Mouse (Mus musculus) mesoderm, embryonic 11.5 days (tissue): Measurements from ENCODE around the gene Gm10643.

Source experiments
- DNase-seq: peaks from one replicate; pipeline ENCODE4 v3.0.0-alpha.2; 2012; ENCODE audit warnings: low read depth, low spot score

Gene Gm10643

DNA sequence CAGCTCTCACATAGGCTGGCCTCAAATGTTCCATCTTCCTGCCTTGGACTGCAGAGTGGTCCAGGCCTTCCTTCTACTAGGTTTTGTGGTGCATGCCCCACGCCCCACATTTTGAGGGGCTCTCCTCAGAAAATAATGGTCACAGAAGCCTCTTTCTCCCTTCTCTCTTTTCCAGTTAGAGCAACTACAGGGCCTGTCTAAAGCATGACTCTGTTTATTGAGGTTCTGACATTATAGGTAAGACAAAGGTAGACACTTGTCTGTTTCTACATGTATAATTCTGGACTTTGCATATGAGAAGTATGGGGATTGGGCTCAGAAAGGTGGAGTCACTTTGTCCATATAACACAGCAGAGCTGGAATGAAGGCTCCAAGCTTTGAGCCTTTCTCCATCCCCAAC, at the start of gene Gm10643:
TSS of gene Gm10643 (minus strand) at position 101 of the 400 bp plus-strand sequence.
- DNase-seq: no peak

DNA sequence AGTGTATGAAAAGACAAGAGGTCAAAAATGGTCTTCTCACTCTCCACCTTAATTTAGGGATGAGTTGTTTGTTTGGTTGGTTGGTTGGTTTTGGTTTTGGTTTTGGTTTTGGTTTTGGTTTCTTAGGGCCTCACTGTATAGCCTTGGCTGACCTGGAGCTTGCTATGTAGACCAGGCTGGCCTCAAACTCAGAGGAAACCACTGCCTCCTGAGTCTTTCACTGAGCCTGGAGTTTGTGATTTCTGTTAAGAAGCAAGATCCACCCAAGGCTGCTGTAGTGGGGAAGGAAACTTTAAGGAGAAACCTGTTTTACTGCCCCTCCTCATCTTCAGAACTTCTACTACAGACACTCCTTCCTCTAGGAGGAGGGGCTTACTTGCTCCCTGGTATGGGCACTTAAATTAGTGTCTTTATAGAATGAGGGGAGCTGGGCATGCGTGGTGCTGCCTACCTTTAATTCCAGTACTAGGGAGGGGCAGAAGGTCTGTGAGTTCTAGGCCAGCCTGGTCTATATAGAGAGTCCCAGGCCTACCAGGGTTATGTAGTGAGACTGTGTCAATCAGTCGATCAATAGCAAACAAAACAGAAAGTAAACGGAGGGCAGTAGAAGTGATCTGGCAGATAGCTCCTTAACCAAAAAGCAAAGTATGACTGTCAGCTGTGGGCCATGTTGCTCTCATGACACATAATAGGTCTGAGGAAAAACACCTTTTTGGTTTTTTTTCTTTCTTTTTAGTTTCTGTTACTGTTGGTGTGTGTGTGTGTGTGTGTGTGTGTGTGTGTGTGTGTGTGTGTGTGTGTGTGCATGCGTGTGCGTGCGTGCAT, 41.5 kb upstream of the Gm10643 start:
- DNase-seq: no peak

DNA sequence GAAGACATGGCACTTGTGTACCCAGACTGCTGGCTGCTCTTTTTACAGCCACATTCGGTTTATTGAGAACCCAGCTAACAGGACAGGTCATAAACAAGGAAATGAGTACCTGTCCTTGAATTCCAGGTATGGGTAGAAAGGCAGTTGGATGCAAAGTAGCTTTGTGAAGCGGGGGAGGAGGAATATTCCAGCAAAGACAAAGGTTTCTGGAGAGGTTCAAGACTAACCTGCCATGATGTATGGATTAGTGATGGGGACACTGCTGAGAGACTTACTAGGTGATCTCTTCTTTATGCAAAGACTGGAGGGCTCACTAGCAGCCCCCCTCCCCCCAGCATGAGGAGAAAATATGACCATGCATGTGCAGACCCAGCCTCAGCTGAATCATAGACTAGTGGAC, 40.7 kb upstream of the Gm10643 start:
- DNase-seq: no peak

DNA sequence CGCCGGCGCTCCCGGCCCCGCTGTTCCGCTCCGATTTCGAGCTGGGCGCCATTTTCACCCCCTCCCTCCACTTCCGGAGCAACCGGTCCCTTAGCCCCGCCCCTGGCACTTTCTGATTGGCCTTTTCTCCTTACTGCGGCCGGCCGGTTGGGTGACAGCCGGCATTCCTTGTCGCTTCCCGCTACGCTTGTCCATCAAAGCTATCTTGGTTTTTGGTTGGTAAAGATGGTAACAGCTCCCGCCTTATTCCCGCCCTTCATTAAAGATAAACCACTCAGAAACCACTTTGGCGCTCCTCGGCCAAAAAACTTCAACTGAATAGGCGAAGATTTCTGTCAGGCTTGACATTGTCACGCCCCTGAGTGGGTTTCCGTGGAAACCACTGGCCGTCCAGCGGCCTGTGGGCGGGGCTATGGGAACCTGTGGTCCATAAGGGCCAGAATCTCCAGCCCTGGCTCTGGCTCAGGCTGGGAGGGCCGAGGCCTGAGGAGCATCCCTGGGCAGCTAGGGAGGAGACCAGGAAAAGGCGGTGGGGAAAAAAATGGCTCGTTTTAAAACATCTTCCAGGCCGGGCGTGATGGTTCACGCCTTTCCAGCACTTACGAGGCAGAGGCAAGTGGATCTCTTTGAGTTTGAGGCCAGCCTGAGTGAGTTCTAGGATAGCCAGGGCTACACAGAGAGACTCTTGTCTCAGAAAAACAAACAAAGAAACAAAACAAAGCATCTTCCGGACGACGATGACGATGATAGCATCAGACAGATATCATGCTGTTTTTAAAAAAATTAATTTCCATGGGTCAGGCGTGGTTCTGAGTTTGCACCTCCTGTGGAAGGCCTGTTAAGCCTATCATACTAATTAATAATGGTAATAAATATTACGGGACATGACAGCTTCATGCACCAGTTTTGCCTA, 40.0 kb upstream of the Gm10643 start, which contains the start of gene Dcaf15:
TSS of gene Dcaf15 (minus strand) at position 72 of the 913 bp plus-strand sequence.
- DNase-seq: peak; percentile 99

DNA sequence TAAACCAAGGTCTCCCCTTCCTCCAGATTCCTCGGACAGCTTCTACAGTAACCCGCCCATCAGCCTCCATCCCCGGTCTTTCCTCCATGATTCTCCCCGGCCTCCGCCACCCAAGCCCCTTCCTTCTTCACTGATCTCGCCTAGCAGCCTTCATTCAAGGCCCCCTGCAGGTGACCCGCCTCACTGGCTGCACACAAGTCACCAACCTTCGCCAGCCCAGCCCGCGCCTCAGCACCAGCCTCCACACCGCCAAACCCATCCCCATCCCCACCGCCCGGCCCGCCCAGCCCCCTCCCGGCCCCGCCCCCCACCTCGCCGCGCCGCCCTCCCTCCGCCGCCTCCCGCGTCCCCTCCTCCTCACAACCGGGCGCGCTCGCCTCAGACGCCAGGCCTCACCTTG, 39.3 kb upstream of the Gm10643 start:
- peak; percentile 83 for DNase-seq

DNA sequence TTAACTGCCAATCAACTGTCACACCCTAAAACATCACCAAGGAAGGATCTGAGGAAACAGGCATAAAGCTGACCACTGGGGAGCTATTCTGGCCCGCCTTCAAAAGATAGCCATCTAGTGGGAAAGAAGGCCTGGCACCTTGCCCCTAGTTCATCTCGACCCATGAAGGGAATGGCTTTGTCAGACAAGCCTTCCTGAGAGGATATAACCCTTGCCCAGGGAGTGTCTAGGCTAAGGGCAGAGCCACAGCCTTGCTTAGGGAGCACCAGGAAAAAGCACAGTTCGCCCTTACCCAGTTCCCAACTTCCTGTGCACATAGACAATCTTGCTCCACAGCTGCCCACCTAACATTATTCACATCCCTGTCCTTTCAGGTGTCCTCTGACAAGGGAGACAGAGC, 38.7 kb upstream of the Gm10643 start:
- DNase-seq: no peak

DNA sequence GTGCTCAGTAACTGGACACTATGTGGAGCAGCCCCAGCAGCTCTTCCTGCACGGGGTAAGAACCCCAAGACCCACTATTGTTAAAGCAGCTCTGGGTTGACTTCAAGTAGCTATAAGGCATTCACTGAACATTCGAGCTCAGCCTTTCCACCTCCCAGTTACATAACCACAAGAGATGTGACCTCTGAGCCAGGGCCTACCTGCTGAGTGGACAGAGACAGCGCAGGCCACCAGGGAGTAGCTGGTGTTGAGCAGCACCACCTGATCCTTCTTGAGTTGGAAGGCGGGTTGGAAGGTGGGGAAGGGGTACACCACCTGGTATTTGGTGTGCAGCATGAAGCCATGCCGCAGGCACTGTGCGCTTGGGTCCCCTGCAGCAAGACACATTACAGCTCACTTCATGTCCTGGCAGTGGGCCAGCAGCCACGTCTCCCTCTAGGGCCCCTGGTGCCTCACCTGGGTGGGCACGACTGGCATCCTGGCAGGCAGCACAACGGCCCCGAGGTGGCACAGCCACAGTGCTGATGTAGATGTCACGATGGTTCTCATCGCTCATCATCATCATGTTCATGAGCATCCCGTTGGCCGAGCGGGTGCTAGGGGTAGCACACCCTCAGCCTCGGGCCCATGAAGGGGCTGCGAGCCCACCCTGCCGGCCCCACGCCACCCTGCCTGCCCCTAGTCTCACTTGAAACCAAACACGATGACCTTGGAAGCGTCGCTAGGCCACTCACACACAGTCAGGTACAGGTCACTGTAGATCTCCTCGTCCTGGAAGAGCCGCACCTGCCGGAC, 36.7 kb upstream of the Gm10643 start:
- DNase-seq: no peak

DNA sequence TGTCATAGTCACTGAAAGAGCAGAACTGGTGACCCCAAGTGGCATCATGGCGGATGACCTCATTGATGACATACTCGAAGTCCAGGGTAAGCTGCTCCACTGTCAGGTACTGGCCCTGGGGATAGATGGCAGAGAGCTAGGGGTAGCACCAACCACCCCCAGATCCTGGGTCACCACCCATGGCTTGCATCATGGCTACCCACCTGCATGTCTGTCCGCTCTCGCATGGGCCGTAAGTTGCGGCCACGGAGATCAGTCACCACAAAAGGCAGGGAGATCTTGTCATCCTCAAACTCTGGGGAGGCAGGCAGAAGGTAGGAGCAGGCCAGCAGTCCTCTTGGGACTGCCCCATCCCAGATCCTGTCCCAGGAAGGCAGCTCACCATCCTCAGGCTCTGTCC, 33.4 kb upstream of the Gm10643 start:
- DNase-seq: no peak

DNA sequence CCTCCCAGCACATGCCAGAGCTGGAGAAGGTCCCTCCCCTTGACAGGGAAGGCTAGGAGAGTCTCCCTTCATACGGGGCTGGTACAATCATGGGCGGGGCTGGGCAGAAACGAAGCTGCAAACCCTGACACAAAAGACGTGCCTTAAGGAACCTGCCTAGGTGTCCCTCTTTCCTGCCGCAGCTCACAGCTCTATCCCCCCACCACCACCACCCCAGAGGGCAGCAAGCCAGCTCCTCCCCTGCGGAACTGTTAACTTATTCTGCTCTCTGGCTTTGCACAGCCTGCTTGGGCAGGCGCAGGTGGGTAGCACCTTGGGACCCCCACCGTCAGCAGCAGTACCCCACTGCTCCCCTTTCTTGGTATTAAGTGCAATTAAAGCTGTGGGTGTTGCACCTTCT, 31.1 kb upstream of the Gm10643 start:
- no peak for DNase-seq

DNA sequence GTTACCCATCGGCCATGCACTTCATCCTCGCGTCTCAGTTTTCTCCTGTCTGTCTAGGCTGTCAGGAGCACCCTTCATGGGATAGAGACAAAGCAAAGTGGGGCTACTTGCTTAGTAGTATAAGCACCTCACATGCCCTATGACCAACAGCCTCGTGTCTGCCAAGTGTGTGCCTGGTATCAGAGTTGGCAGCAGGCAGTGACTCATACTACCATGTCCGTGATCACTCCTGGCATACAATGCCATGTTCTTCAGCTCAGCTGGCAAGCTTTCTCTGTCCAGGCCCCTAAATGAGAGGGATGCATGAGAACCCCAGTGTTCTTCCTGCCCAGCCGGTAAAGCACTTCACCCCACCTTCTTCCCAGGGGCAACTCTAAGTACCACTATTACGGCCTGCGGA, 25.6 kb upstream of the Gm10643 start:
- DNase-seq: no peak

DNA sequence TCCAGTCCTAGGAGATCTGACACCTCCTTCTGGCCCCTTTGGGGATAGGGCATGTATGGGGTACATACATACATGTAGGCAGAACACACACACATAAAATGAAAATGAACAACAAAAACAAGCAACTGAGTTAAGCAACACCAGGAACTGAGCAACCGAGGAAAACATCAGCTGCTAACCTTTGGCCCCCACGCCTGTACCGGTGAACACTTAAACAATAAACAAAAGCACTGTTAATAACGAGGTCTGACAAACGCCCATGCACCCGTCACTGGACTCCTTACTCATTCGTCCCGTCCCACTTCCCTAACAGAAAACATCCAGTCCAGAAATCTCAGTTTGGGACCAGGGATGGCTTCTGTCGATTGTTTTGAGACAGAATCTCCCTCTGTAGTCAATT, 24.3 kb upstream of the Gm10643 start:
- no peak for DNase-seq

DNA sequence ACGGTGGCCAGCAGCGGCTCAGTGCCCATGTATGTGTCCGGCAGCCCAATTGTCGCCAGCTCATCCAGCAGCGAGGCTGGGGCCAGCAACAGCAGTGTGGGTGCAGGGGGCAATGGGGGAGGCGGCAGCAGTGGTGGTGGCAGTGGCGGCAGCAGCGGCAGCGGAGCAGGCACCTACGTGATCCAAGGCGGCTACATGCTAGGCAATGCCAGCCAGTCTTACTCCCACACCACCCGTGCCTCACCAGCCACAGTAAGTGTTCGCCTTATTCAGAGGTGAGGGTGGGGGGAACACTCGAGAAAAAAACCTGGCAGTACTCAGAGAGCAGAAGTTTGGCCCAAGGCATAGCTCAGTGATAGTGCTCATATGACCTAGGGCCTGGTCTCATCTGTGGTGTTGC, 22.9 kb upstream of the Gm10643 start:
- no peak for DNase-seq

DNA sequence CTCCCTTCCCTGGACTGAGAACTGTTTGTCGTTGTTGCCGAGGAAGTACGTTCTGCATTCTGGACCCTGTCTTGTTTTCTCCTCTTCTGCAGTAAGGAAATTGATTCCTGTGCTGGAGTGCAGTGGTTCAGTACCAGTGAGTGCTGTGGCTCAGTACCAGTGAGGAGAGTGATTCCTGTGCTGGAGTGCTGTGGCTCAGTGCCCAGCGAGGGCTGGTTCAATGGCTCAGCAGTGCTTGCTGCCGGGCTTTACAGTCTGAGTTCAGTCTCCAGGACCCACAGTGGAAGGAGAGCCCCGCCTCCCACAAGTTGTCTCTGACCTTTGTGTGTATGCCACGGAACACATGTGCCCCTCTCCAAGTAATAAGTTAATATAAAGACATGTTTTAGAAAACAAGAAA, 22.2 kb upstream of the Gm10643 start:
- no peak for DNase-seq

DNA sequence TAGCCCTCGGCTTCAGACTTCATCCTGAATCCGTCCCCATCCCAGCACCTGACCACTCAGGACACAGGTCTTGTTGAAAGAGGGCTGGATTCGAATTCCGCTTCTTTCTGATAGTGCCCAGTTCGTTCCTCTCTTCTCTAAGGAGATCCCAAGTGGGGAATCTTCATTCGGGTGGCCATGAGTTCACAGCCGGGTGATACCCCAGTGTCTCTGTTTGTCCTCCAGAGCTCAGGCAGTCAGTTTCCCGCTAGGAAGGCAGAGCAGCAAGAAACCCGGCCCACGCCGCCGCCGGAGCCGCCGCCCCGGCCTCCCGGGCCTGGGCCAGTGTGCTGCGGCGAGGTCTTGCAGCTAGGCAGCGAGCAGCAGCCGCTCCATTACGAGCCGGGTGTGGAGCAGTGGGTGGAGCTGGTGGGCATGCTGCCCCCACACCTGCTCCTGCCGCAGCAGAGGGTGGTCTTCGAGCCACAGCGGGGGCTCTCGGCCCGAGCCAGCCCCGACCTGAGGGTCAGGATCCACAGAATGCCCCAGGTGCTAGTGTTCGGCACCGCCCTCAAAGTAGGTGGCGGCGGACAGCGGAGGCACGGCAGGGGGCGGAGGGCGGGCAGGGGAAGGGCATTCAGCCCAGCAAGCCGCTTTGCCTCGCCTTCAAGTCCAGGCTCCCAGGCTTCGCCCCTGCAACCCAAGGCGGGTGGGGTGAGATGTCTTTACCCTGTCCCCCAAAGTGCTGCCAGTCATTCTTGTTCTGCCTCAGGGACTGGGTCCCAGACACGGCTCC, 19.6 kb upstream of the Gm10643 start:
- DNase-seq: no peak

DNA sequence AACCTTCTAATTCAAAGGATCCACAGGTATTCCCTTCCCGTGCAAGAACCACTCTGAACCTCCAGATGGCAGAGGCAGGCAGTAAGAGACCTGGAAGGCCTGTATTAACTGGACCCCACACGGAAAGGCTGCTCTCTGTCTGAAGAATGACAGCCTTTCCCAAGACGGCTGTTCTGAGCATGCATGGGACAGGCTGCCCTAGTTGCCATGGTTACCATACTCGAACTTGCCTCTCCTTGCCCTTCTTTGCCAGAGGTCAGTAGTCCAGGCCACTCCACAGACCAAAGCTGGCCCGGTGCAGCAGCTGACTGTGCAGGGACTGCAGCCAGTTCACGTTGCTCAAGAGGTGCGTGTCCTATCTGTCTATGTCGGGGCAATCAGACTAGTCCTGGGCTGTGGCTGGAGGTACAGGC, 18.9 kb upstream of the Gm10643 start:
- peak; percentile 49 for DNase-seq

DNA sequence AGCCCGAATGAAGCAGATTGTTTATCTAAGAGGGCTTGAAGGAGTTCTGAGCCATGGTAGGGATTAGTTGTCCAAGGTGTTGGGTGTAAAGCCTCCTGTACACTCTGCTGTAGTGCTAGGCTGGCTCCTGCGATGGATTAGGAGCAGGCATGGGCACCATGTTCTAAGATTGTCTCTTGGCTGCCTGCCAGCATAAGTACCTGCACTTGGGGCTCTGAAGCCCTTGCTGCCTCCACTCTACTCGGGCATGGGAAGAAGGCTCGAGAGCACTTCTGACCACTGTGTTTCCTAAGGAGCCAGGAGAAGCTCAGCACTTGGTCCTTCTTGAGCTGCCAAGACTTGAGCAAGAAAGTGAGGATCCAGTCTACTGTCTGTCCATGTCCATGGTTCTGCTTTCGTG, 14.3 kb upstream of the Gm10643 start:
- no peak for DNase-seq

DNA sequence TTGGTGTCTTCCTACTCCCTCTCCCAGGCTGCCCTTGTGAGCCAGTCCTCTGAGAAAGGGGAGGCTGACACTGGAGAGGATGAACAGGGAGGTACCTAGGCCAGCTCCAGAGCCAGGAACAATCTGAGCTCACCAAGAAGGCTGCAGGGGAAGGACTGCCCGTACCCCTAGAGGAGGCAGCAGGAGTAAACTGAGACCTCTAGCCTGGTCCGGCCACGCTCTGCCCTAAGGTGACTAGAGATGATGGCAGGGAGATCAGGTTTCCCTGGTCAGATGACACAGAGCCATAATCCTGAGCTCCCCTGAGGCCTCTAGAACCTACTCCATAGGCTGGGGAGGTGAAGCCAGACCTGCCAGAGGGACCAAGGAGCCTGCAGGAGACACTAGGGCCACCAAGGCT, 11.9 kb upstream of the Gm10643 start:
- DNase-seq: no peak

DNA sequence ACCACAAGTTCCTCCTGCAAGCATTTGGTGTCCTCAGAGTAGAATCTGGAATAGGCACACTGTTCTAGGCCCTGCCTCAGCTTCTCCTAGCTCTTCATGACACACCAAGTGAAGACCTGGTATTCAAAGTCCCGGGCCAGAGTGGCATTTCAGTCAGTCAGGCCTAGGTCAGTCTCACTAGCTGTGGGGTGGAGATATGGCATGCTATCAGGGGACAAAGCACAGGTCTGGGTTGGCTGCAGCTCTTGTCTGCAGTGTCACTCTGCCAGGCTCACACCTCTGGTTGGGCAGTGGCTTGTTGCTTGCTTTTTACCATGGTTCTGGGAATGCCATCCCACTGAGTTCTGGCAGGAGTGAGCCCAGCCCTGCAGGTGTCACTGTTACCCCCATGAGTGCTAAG, 11.5 kb upstream of the Gm10643 start:
- DNase-seq: no peak

DNA sequence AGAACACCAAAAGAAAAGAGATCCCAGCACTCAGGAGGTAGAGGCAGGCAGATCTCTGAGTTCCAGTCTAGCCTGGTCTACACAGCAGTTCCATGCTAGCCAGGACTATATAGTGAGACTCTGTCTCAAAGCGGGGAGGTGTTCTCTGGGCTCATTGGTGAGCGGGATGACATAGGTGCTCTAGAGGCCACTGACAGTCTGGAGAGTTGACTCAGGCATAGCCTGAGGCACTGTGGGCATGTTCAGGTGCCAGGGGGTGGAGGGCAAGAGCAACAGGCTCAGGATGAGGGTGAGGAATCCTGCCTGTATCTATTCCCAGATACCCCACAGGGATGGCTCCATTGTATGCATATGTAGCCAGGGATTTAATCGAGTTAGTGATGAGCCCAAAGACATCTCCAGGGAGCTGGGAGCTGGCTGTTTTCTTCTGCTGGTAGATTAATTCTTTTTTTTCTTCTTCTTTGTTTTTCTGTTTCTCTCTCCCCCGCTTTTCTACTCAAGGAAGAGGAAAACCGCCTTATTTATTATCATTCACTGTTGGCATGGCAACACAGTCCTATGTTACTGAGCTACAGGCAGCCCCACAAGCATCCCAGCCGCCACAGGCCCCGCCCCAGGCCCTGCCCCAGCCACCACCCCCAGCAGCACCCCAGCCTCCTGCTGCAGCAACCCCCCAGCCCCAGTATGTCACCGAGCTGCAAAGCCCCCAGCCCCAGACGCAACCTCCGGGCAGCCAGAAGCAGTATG, 8.5 kb upstream of the Gm10643 start:
- no peak for DNase-seq

DNA sequence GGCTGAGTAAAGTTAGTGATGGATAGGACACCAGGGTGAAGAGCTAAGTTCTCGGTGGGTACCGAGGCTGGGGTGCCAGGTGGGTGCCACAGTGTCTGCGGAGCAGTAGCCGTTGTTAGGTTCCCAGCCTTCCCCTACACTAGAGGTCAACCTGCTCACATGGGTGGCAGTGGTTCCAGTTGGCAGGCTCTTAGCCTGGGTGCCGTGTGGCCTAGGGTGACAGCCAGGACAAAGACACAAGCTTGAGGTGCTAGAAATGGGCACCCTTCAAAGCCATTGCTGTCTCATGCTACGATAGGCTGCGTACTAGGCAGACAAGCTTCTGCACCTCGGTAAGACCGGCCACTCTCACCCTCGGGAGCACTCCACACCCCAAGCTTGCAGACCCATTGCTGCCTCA, 7.4 kb upstream of the Gm10643 start:
- DNase-seq: no peak
